In the genomic region with DNA sequence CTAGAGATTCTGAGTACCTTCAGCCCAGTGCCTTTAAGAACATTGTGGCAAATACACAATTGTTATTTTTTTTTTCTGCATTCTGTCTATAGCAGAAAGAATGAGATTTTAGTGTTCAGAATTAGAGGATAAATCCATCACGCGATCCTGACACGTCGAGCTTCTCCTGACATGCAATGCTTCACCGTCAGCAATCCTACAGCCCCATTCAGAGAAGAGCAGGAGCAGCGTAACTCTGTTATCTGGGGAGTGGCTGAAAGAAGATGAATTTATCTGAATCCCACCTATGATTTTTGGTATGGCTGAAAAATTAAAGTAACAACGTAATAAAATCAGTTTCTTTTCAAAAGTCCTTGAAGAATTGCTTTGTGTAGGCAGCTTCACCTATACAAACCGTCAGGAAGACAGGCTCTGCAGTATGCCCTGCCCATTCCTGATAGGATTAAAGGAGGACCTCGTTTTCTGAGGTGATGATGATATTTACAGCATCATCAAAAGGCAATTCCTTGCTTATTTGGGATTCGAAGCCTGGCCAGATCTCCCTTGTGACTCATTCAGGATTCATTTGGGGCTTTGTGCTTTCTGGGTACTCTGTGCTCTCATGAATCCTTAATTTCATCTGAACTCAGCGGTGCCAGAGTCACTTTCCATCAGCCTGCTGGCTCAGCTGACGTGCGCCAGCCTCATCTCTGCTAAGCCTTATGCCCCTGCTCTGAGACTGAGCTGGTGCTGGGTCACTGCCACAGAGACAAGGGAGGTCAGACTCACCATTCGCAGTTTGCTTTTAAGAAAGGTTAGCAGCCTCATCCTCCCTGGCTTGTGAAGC, we compare ENCODE assay signal across 11 mouse cellular contexts.
DNase-seq lines count a peak whose midpoint lies in the region; ATAC-seq lines count a peak whose summit lies in the region.
"Had no signal": no experiment of that assay in that cellular context is flagged by ENCODE, and none has a peak within 500 bp of the region (broad histone marks: within the 10 kb centered on the region; RNA-seq: fewer than 3 reads in every experiment).

No protein-coding gene starts in this region.

- H3K9ac ChIP-seq in forebrain, embryonic 11.5 days (ENCODE audit: low read length), result no peak overlapping the region
- H3K9ac ChIP-seq: heart, embryonic 13.5 days had no signal

- H3K4me2 ChIP-seq in forebrain, embryonic 11.5 days (ENCODE audit: low read depth, low read length, severe bottlenecking), result no peak overlapping the region
- H3K4me2 ChIP-seq: heart, embryonic 13.5 days had no signal

- intact Hi-C loops in left cerebral cortex, postnatal 25 days (cut with DNase I), result loop anchor here (2.0 kb wide), 1 partner anchor 129 kb away; no protein-coding TSS in a partner anchor

- no peaks in the 10 kb centered on the region for H3K27me3 ChIP-seq in forebrain, embryonic 11.5 days (ENCODE audit: control insufficient read depth, insufficient read depth, low read length)
- H3K27me3 ChIP-seq: heart, embryonic 13.5 days had no signal

- ATAC-seq in forebrain, embryonic 11.5 days (replicated peaks; ENCODE audit: low FRiP score), result 0 out of 2 replicates have a peak, but pooled peaks have one; percentile 22
- ATAC-seq in CD4-positive, CD25-positive, alpha-beta regulatory T cell, adult 4 months, result no peak

- no peaks in the 10 kb centered on the region; the same call in none of the 2 replicates for H3K4me1 ChIP-seq in forebrain, embryonic 11.5 days (replicated peaks; ENCODE audit: control insufficient read depth, insufficient read depth, low read length)
- H3K4me1 ChIP-seq: heart, embryonic 13.5 days had no signal

- peak overlapping the region; percentile 72; the same call in 1 of the 2 replicates for H3K27ac ChIP-seq in forebrain, embryonic 11.5 days (ENCODE audit: low read depth, low read length)
- H3K27ac ChIP-seq: heart, embryonic 13.5 days had no signal

- H3K36me3 ChIP-seq in forebrain, embryonic 11.5 days (ENCODE audit: control insufficient read depth, insufficient read depth, low read length), result no peaks in the 10 kb centered on the region
- H3K36me3 ChIP-seq: heart, embryonic 13.5 days had no signal

- 69% methylated on average over 14 of the region's 14 CpGs for WGBS in forebrain, embryonic 11.5 days

- H3K4me3 ChIP-seq in forebrain, embryonic 11.5 days (ENCODE audit: low read depth, low read length), result no peak overlapping the region
- H3K4me3 ChIP-seq: heart, embryonic 13.5 days had no signal

- DNase-seq in left cerebral cortex, postnatal 25 days (ENCODE audit: low spot score in 2 of 2), result peak; percentile 8 to 45
- no peak for DNase-seq in left cerebral cortex, adult 11 months (ENCODE audit: low spot score)
- DNase-seq in forebrain, embryonic 11.5 days (ENCODE audit: low spot score), result no peak
- DNase-seq in layer of hippocampus, adult 8-10 months (ENCODE audit: low spot score in 2 of 2), result peak; percentile 8 to 15
- DNase-seq in retina, embryonic 14.5 days (ENCODE audit: low spot score), result peak; percentile 58
- DNase-seq in thymus, adult 18-20 months, result no peak
- DNase-seq: kidney, adult 9 months; lung, postnatal 4 days; thymus, postnatal 25 days had no signal

- no peaks in the 10 kb centered on the region for H3K9me3 ChIP-seq in forebrain, embryonic 11.5 days (ENCODE audit: control insufficient read depth, low read length)
- H3K9me3 ChIP-seq: heart, embryonic 13.5 days had no signal

Comparison
In these comparisons a context has a peak if more than half of its experiments do, and no peak if none do; other contexts are left out.
1. DNase-seq: peak in left cerebral cortex, postnatal 25 days (2 of 2), layer of hippocampus, adult 8-10 months (2 of 2) and retina, embryonic 14.5 days (single experiment); none in left cerebral cortex, adult 11 months (single experiment), forebrain, embryonic 11.5 days (single experiment) and thymus, adult 18-20 months (0 of 2).